In genomic region chr7:30859290-30859634, GRCm38 (mm10) we compare ENCODE assay signal across 8 mouse cellular contexts. TPM values are rescaled to one million over a fixed set of nuclear protein-coding genes. Genes with fewer than 3 reads are reported as not detected.
DNase-seq lines count a peak whose midpoint lies in the region; ATAC-seq and TF ChIP-seq lines count a peak whose summit lies in the region.

No protein-coding gene starts in this region.

- no peaks in the 10 kb centered on the region for H3K36me3 ChIP-seq in heart, adult 2 months (ENCODE audit: control insufficient read depth, insufficient read depth, low read length)
- no peaks in the 10 kb centered on the region for H3K36me3 ChIP-seq in heart, embryonic 10.5 days
- H3K36me3 ChIP-seq in kidney, embryonic 16.5 days (ENCODE audit: insufficient read depth, low read length): no peaks in the 10 kb centered on the region
- H3K36me3 ChIP-seq in liver, adult 2 months (ENCODE audit: control insufficient read depth, insufficient read depth, low read length): no peaks in the 10 kb centered on the region
- no peaks in the 10 kb centered on the region for H3K36me3 ChIP-seq in stomach, embryonic 15.5 days

- H3K4me1 ChIP-seq in heart, adult 2 months (ENCODE audit: control insufficient read depth, insufficient read depth, low read length): no peaks in the 10 kb centered on the region
- peaks cover 22% of the 10 kb centered on the region for H3K4me1 ChIP-seq in heart, embryonic 10.5 days
- peaks cover 10% of the 10 kb centered on the region; the same call in 1 of the 2 replicates for H3K4me1 ChIP-seq in kidney, embryonic 16.5 days (ENCODE audit: insufficient read depth, low read length)
- no peaks in the 10 kb centered on the region for H3K4me1 ChIP-seq in liver, adult 2 months (ENCODE audit: control insufficient read depth, insufficient read depth, low read length)
- no peaks in the 10 kb centered on the region for H3K4me1 ChIP-seq in stomach, embryonic 15.5 days

- no peak overlapping the region for H3K4me2 ChIP-seq in kidney, embryonic 16.5 days (replicated peaks; ENCODE audit: low read depth, low read length)
- H3K4me2 ChIP-seq in stomach, embryonic 15.5 days: peak overlapping the region; percentile 53; the same call in 1 of the 2 replicates

- no peaks in the 10 kb centered on the region for H3K9me3 ChIP-seq in heart, embryonic 10.5 days
- H3K9me3 ChIP-seq in kidney, embryonic 16.5 days (ENCODE audit: low read length): no peaks in the 10 kb centered on the region
- no peaks in the 10 kb centered on the region for H3K9me3 ChIP-seq in stomach, embryonic 15.5 days

- peak; percentile 56 to 61 for DNase-seq in heart, adult 2 months
- no peak for DNase-seq in heart, embryonic 10.5 days (ENCODE audit: low spot score)
- peak; percentile 16 for DNase-seq in gonadal fat pad, adult 2 months (ENCODE audit: low read depth)
- peak; percentile 65 for DNase-seq in liver, adult 2 months (ENCODE audit: extremely low read depth, low read depth, low spot score)
- peak; percentile 60 to 85 for DNase-seq in natural killer cell, adult 2 months (ENCODE audit: low spot score in 2 of 2)

- 0 out of 2 replicates have a peak, but pooled peaks cover 2% of the 10 kb centered on the region for H3K27me3 ChIP-seq in heart, adult 2 months (ENCODE audit: control insufficient read depth, insufficient read depth, low read length)
- peaks cover 61% of the 10 kb centered on the region for H3K27me3 ChIP-seq in heart, embryonic 10.5 days (ENCODE audit: insufficient read depth, poor library complexity, severe bottlenecking)
- H3K27me3 ChIP-seq in kidney, embryonic 16.5 days (ENCODE audit: insufficient read depth, low read length): no peaks in the 10 kb centered on the region
- H3K27me3 ChIP-seq in liver, adult 2 months (ENCODE audit: control insufficient read depth, insufficient read depth, low read length): no peaks in the 10 kb centered on the region
- H3K27me3 ChIP-seq in stomach, embryonic 15.5 days (replicated peaks): no peaks in the 10 kb centered on the region

- TF ChIP-seq POLR2A in heart, adult 2 months (IDR thresholded peaks at IDR 0.05; ENCODE audit: insufficient read depth, low read depth, low read length): no peak
- no peak for TF ChIP-seq POLR2A in liver, adult 2 months (IDR thresholded peaks at IDR 0.05; ENCODE audit: extremely low read depth, insufficient read depth, low read length)

- H3K9ac ChIP-seq in heart, adult 2 months (ENCODE audit: low read depth, low read length): no peak overlapping the region
- no peak overlapping the region for H3K9ac ChIP-seq in kidney, embryonic 16.5 days (replicated peaks; ENCODE audit: low read length)
- no peak overlapping the region for H3K9ac ChIP-seq in liver, adult 2 months (ENCODE audit: low read depth, low read length)
- H3K9ac ChIP-seq in stomach, embryonic 15.5 days: no peak overlapping the region

- no peak overlapping the region for H3K27ac ChIP-seq in heart, adult 2 months
- H3K27ac ChIP-seq in heart, embryonic 10.5 days: no peak overlapping the region
- H3K27ac ChIP-seq in kidney, embryonic 16.5 days (ENCODE audit: low read length): no peak overlapping the region
- no peak overlapping the region for H3K27ac ChIP-seq in liver, adult 2 months (replicated peaks; ENCODE audit: insufficient read depth, low read depth, low read length)
- no peak overlapping the region for H3K27ac ChIP-seq in stomach, embryonic 15.5 days

- TF ChIP-seq CTCF in heart, adult 2 months (IDR thresholded peaks at IDR 0.05): peak; percentile 77
- TF ChIP-seq CTCF in liver, adult 2 months (IDR thresholded peaks at IDR 0.05; ENCODE audit: low read depth, low read length): peak; percentile 94

- no peak for TF ChIP-seq EP300 in heart, adult 2 months (IDR thresholded peaks at IDR 0.05; ENCODE audit: insufficient read depth, low read depth, low read length)

- H3K79me2 ChIP-seq in heart, adult 2 months (replicated peaks; ENCODE audit: control insufficient read depth, insufficient read depth, low read length): no peaks in the 10 kb centered on the region
- H3K79me2 ChIP-seq in liver, adult 2 months (ENCODE audit: control insufficient read depth, insufficient read depth, low read length): no peaks in the 10 kb centered on the region

- intact Hi-C loops in heart, adult 2 months (cut with DNase I): loop anchor here (10.0 kb wide), 1 partner anchor 194 kb away; the partner anchor contains the start of gene Haus5

- H3K4me3 ChIP-seq in heart, adult 2 months: no peak overlapping the region
- H3K4me3 ChIP-seq in heart, embryonic 10.5 days: no peak overlapping the region
- no peak overlapping the region for H3K4me3 ChIP-seq in kidney, embryonic 16.5 days (ENCODE audit: low read length)
- no peak overlapping the region for H3K4me3 ChIP-seq in liver, adult 2 months (ENCODE audit: insufficient read depth, low read depth, low read length)
- H3K4me3 ChIP-seq in stomach, embryonic 15.5 days (replicated peaks): no peak overlapping the region

- ATAC-seq in common myeloid progenitor, adult 5-6 weeks (replicated peaks; ENCODE audit: low read depth, poor library complexity, severe bottlenecking): peak; percentile 67
- ATAC-seq in kidney, embryonic 16.5 days (ENCODE audit: low FRiP score, low TSS enrichment): peak; percentile 21
- no peak for ATAC-seq in stomach, embryonic 15.5 days (ENCODE audit: insufficient read depth, low FRiP score, low read depth)

RNA-seq across cellular contexts. Expression of gene Ffar1, which starts 2.1 kb away (rescaled TPM):
- total RNA-seq in heart, adult 2 months (2021): not detected
- polyA plus RNA-seq in heart, adult 2 months (2012; rRNA removed): 0.20 TPM in 1 of 2 replicates, not detected in the other
- not detected in 2 replicates for polyA plus RNA-seq in heart, embryonic 10.5 days (2016; fragmentation: Nextera tagmentation; extraction: Ambion mirVana)
- total RNA-seq in common myeloid progenitor, adult 5-6 weeks (2017): not detected in 2 replicates
- 0.04 and 0.05 TPM in 2 replicates for polyA plus RNA-seq in gonadal fat pad, adult 2 months (2012; rRNA removed)
- polyA plus RNA-seq in kidney, embryonic 16.5 days (2015; fragmentation: Nextera tagmentation; extraction: Ambion mirVana): not detected in 2 replicates
- total RNA-seq in liver, adult 2 months (2014; rRNA removed): not detected in 2 replicates
- polyA plus RNA-seq in liver, adult 2 months (2012; rRNA removed): 0.05 and 0.21 TPM in 2 replicates
- polyA plus RNA-seq in stomach, embryonic 15.5 days (2015; fragmentation: Nextera tagmentation; extraction: Ambion mirVana): 0.26 and 0.30 TPM in 2 replicates

RNA-seq across cellular contexts. Expression of gene Ffar3, which starts 3.3 kb away (rescaled TPM):
- not detected for total RNA-seq in heart, adult 2 months (2021)
- polyA plus RNA-seq in heart, adult 2 months (2012; rRNA removed): not detected in 2 replicates
- 0.10 and 0.17 TPM in 2 replicates for polyA plus RNA-seq in heart, embryonic 10.5 days (2016; fragmentation: Nextera tagmentation; extraction: Ambion mirVana)
- total RNA-seq in common myeloid progenitor, adult 5-6 weeks (2017): not detected in 2 replicates
- polyA plus RNA-seq in gonadal fat pad, adult 2 months (2012; rRNA removed): not detected in 2 replicates
- polyA plus RNA-seq in kidney, embryonic 16.5 days (2015; fragmentation: Nextera tagmentation; extraction: Ambion mirVana): 0.12 and 0.24 TPM in 2 replicates
- total RNA-seq in liver, adult 2 months (2014; rRNA removed): not detected in 2 replicates
- not detected in 2 replicates for polyA plus RNA-seq in liver, adult 2 months (2012; rRNA removed)
- 0.31 and 0.41 TPM in 2 replicates for polyA plus RNA-seq in stomach, embryonic 15.5 days (2015; fragmentation: Nextera tagmentation; extraction: Ambion mirVana)

RNA-seq across cellular contexts. Expression of gene Cd22, which starts 20.9 kb away (rescaled TPM):
- total RNA-seq in heart, adult 2 months (2021): 1 to 10 TPM in 1 of 2 experiments, under 1 TPM in 1; 0.57 to 1.3 TPM
- polyA plus RNA-seq in heart, adult 2 months (2012; rRNA removed): 1.1 and 8.1 TPM in 2 replicates
- polyA plus RNA-seq in heart, embryonic 10.5 days (2016; fragmentation: Nextera tagmentation; extraction: Ambion mirVana): not detected in 2 replicates
- total RNA-seq in common myeloid progenitor, adult 5-6 weeks (2017): 0.29 and 7.6 TPM in 2 replicates
- 0.81 and 1.1 TPM in 2 replicates for polyA plus RNA-seq in gonadal fat pad, adult 2 months (2012; rRNA removed)
- 0.19 and 0.29 TPM in 2 replicates for polyA plus RNA-seq in kidney, embryonic 16.5 days (2015; fragmentation: Nextera tagmentation; extraction: Ambion mirVana)
- 0.74 and 1.8 TPM in 2 replicates for total RNA-seq in liver, adult 2 months (2014; rRNA removed)
- polyA plus RNA-seq in liver, adult 2 months (2012; rRNA removed): 1.4 and 3.7 TPM in 2 replicates
- polyA plus RNA-seq in stomach, embryonic 15.5 days (2015; fragmentation: Nextera tagmentation; extraction: Ambion mirVana): 0.15 and 0.22 TPM in 2 replicates

RNA-seq across cellular contexts. Expression of gene Ffar2, which starts 35.7 kb away (rescaled TPM):
- not detected for total RNA-seq in heart, adult 2 months (2021)
- polyA plus RNA-seq in heart, adult 2 months (2012; rRNA removed): 0.18 and 0.61 TPM in 2 replicates
- polyA plus RNA-seq in heart, embryonic 10.5 days (2016; fragmentation: Nextera tagmentation; extraction: Ambion mirVana): 0.20 TPM in 1 of 2 replicates, not detected in the other
- 20.3 and 28.0 TPM in 2 replicates for total RNA-seq in common myeloid progenitor, adult 5-6 weeks (2017)
- polyA plus RNA-seq in gonadal fat pad, adult 2 months (2012; rRNA removed): 45.9 and 62.5 TPM in 2 replicates
- polyA plus RNA-seq in kidney, embryonic 16.5 days (2015; fragmentation: Nextera tagmentation; extraction: Ambion mirVana): 0.28 and 0.30 TPM in 2 replicates
- 0.09 and 0.13 TPM in 2 replicates for total RNA-seq in liver, adult 2 months (2014; rRNA removed)
- 0.04 TPM in 1 of 2 replicates, not detected in the other for polyA plus RNA-seq in liver, adult 2 months (2012; rRNA removed)
- 14.9 and 26.5 TPM in 2 replicates for polyA plus RNA-seq in stomach, embryonic 15.5 days (2015; fragmentation: Nextera tagmentation; extraction: Ambion mirVana)

RNA-seq across cellular contexts. Expression of gene Mag, which starts 55.4 kb away (rescaled TPM):
- total RNA-seq in heart, adult 2 months (2021): not detected
- polyA plus RNA-seq in heart, adult 2 months (2012; rRNA removed): 0.27 and 0.32 TPM in 2 replicates
- 0.30 and 0.38 TPM in 2 replicates for polyA plus RNA-seq in heart, embryonic 10.5 days (2016; fragmentation: Nextera tagmentation; extraction: Ambion mirVana)
- total RNA-seq in common myeloid progenitor, adult 5-6 weeks (2017): not detected in 2 replicates
- 0.61 and 0.65 TPM in 2 replicates for polyA plus RNA-seq in gonadal fat pad, adult 2 months (2012; rRNA removed)
- polyA plus RNA-seq in kidney, embryonic 16.5 days (2015; fragmentation: Nextera tagmentation; extraction: Ambion mirVana): 0.59 and 0.74 TPM in 2 replicates
- 0.07 and 0.09 TPM in 2 replicates for total RNA-seq in liver, adult 2 months (2014; rRNA removed)
- 0.20 and 0.37 TPM in 2 replicates for polyA plus RNA-seq in liver, adult 2 months (2012; rRNA removed)
- 0.31 and 0.48 TPM in 2 replicates for polyA plus RNA-seq in stomach, embryonic 15.5 days (2015; fragmentation: Nextera tagmentation; extraction: Ambion mirVana)
